Mouse (Mus musculus): ENCODE results near the gene Prl6a1.

The Prl6a1 gene

DNA sequence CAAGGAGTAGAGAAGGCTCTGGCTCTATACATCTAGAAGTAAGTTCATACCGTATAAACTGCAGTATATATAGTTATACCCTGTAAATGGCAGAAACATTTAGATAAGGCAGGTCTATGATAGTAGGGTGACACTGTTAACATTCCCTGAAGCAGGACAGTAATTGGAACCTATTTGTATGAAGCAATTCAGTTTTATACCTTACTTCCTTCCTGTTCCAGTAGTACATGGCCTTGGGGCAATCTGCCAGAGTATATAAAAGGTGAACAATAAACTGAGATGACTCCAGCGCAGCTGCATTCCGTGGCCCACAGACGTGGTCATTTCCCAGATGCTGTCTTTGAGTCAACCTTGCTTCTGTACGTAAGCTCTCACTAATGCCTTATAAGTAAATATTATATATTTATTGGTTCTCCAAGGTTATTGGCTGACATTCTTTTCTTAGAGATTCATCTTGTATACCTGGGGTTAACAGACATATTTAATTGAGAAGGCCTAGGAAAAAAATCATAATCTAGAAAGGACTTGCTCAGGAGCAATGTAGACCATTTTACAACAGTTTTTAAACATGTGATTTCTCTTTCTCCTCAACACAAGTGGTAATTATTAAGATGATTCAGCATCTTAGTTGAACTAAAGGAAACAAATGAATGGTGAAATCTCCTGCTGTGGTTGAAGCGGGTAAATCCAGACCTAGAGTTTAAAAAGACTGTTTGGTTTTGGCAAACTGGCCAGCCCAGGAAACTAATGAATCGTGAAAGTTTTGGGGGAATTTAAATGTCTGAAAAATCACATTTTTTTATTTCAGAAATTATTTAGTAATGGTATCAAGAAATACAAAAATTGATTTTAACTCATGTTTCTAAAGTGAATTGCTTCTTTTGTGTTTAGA lies at the start of gene Prl6a1:
Gene Prl6a1 (plus strand): TSS at position 294 of the 892 bp plus-strand sequence.
- DNase-seq (ENCODE audit: low read depth, low spot score): no peak
- Histone ChIP-seq H3K27me3 (ENCODE audit: control insufficient read depth, insufficient read depth, low read length, poor library complexity, severe bottlenecking) (no peaks in the 10 kb centered on the region), H3K36me3 (ENCODE audit: control insufficient read depth, insufficient read depth, low read length, poor library complexity, severe bottlenecking) (no peaks in the 10 kb centered on the region)

DNA sequence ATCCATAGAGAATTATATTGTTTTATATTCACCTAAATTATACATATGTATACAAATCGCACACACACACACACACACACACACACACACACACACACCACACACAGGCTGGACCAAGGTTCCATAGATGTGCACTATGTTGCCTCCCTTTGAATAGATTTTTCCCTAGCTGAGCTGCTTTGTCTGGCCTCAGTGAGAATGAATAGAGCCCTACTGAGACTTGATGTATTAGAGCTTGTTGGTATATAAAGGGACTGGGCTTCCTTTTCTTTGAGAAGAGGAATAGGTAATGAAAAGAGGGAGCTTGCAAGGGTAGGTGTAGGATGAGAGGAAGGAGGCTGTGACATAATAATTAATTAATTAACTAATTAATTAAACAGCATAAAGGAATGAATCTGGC lies 22.6 kb downstream of the Prl6a1 start:
- Histone ChIP-seq H3K36me3 (ENCODE audit: control insufficient read depth, insufficient read depth, low read length, poor library complexity, severe bottlenecking) (no peaks in the 10 kb centered on the region), H3K27me3 (ENCODE audit: control insufficient read depth, insufficient read depth, low read length, poor library complexity, severe bottlenecking) (no peaks in the 10 kb centered on the region)
- DNase-seq (ENCODE audit: low read depth, low spot score): no peak

DNA sequence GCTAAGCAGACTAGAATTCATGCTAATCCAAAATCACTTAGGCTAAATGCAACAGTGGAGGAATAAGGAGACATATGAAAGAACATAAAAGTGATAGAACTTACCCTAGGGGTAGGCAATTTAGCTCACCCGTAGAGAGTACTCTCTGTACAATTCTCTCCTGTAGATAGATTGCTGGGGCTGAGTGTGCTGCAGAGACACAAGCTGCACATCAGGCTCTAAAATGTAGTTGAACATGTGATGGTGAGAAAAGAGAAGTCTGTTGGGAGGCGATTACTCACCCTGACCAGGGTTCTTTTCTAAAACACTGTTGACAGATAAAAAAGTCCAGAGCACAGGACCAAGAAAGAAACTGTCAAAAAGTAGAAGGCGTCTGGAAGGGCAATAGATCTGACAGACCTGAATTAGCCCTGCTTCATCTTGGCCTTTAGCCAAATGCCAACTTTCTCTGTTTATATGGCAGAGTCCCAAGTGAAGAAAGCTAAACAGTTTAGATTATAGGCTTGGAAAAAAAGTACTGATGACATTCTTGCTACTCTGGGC lies 30.4 kb downstream of the Prl6a1 start:
- no peak for DNase-seq (ENCODE audit: low read depth, low spot score)
- Histone ChIP-seq H3K27me3 (ENCODE audit: control insufficient read depth, insufficient read depth, low read length, poor library complexity, severe bottlenecking) (no peaks in the 10 kb centered on the region), H3K36me3 (ENCODE audit: control insufficient read depth, insufficient read depth, low read length, poor library complexity, severe bottlenecking) (no peaks in the 10 kb centered on the region)

DNA sequence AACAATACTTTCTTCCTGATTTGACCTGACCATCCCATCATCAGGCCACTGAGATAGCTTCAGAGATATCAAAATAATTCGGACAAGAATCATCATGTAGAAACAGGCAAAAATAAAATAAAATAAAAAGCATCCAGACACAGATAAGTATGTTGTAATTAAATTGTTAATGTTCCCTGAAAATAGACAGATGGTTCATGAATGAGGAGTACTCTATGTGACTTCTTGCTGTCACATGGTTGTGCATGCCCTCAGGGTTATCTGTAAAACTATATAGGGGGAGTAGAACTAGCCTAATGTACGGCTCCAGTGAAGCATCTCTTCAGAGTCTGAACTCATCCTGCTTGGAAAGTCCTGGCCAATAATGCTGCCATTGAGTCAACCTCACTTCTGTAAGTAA lies 32.9 kb downstream of the Prl6a1 start, which contains the start of gene Prl8a2:
Gene Prl8a2 (plus strand): TSS at position 301 of the 400 bp plus-strand sequence.
- no peak for DNase-seq (ENCODE audit: low read depth, low spot score)
- Histone ChIP-seq H3K36me3 (ENCODE audit: control insufficient read depth, insufficient read depth, low read length, poor library complexity, severe bottlenecking) (no peaks in the 10 kb centered on the region), H3K27me3 (ENCODE audit: control insufficient read depth, insufficient read depth, low read length, poor library complexity, severe bottlenecking) (no peaks in the 10 kb centered on the region)

Measured in splenic B cell, adult 2 months (primary cell).